Mouse (Mus musculus): Measurements from ENCODE around the gene Tmem138. TPM values are rescaled to one million over a fixed set of nuclear protein-coding genes. Genes with fewer than 3 reads are reported as not detected.

Tmem138 gene
- total and polyA plus RNA-seq, 2 experiments from 2014 or later = 16.6 to 35.7 TPM

GRCm38 (mm10) chr19:10525106-10525901 lies 51.9 kb downstream of the Tmem138 start, which contains the start of gene Cpsf7:
Cpsf7 (plus strand) TSS chr19:10525266.
- H3K4me3 ChIP-seq (ENCODE audit: low read length) = peak within 1 kb of the TSS; percentile 93
- DNase-seq (ENCODE audit: low spot score) (peak; percentile 96), ATAC-seq (peak; percentile 94)
- H3K9me3 ChIP-seq (ENCODE audit: low read length) = no peaks in the 10 kb centered on the region
- peak within 1 kb of the TSS; percentile 99 for H3K9ac ChIP-seq (replicated peaks; ENCODE audit: low read length)
- peak within 1 kb of the TSS; percentile 68 for H3K4me2 ChIP-seq (ENCODE audit: low read depth, low read length)
- WGBS = 1% methylated on average over 59 of the region's 93 CpGs
- H3K4me1 ChIP-seq (ENCODE audit: insufficient read depth, low read length) = peaks cover 15% of the 10 kb centered on the region; the same call in 1 of the 2 replicates
- TF ChIP-seq CTCF (IDR thresholded peaks at IDR 0.05; ENCODE audit: low read depth) = no peak
- H3K36me3 ChIP-seq (ENCODE audit: insufficient read depth, low read length) = 0 out of 2 replicates have a peak, but pooled peaks cover 7% of the 10 kb centered on the region
- no peaks in the 10 kb centered on the region for H3K27me3 ChIP-seq (ENCODE audit: insufficient read depth, low read length)
- H3K27ac ChIP-seq = peak within 1 kb of the TSS; percentile 99

GRCm38 (mm10) chr19:10524784-10525105 lies 52.4 kb downstream of the Tmem138 start:
- Histone ChIP-seq H3K4me1 (ENCODE audit: insufficient read depth, low read length) (peaks cover 15% of the 10 kb centered on the region; the same call in 1 of the 2 replicates), H3K9ac (replicated peaks; ENCODE audit: low read length) (peak overlapping the region; percentile 99), H3K27me3 (ENCODE audit: insufficient read depth, low read length) (no peaks in the 10 kb centered on the region), H3K36me3 (ENCODE audit: insufficient read depth, low read length) (0 out of 2 replicates have a peak, but pooled peaks cover 7% of the 10 kb centered on the region), H3K27ac (peak overlapping the region; percentile 99), H3K4me2 (ENCODE audit: low read depth, low read length) (peak overlapping the region; percentile 68), H3K9me3 (ENCODE audit: low read length) (no peaks in the 10 kb centered on the region), H3K4me3 (ENCODE audit: low read length) (peak overlapping the region; percentile 93)
- 0% methylated on average over 19 of the region's 19 CpGs for WGBS
- no peak for TF ChIP-seq CTCF (IDR thresholded peaks at IDR 0.05; ENCODE audit: low read depth)
- DNase-seq (ENCODE audit: low spot score) (no peak), ATAC-seq (no peak)

- no peak overlapping the region for H3K9ac ChIP-seq (replicated peaks; ENCODE audit: low read length)
- peaks cover 15% of the 10 kb centered on the region; the same call in 1 of the 2 replicates for H3K4me1 ChIP-seq (ENCODE audit: insufficient read depth, low read length)
- H3K4me3 ChIP-seq (ENCODE audit: low read length) = no peak overlapping the region
- H3K27me3 ChIP-seq (ENCODE audit: insufficient read depth, low read length) = no peaks in the 10 kb centered on the region
- 0 out of 2 replicates have a peak, but pooled peaks cover 7% of the 10 kb centered on the region for H3K36me3 ChIP-seq (ENCODE audit: insufficient read depth, low read length)
- DNase-seq (ENCODE audit: low spot score) (no peak), ATAC-seq (no peak)
- 88% methylated on average over 5 of the region's 5 CpGs for WGBS
- no peak for TF ChIP-seq CTCF (IDR thresholded peaks at IDR 0.05; ENCODE audit: low read depth)
- H3K4me2 ChIP-seq (ENCODE audit: low read depth, low read length) = peak overlapping the region; percentile 68
- no peaks in the 10 kb centered on the region for H3K9me3 ChIP-seq (ENCODE audit: low read length)
- H3K27ac ChIP-seq = no peak overlapping the region
These were observed 53.6 kb downstream of the Tmem138 start for GRCm38 (mm10) chr19:10523483-10524080.

GRCm38 (mm10) chr19:10521926-10522325 lies 55.2 kb downstream of the Tmem138 start:
- Histone ChIP-seq H3K36me3 (ENCODE audit: insufficient read depth, low read length) (peaks cover 3% of the 10 kb centered on the region; the same call in 1 of the 2 replicates), H3K4me1 (ENCODE audit: insufficient read depth, low read length) (peaks cover 10% of the 10 kb centered on the region; the same call in 1 of the 2 replicates), H3K9ac (replicated peaks; ENCODE audit: low read length) (no peak overlapping the region), H3K27ac (no peak overlapping the region), H3K4me3 (ENCODE audit: low read length) (no peak overlapping the region), H3K9me3 (ENCODE audit: low read length) (no peaks in the 10 kb centered on the region), H3K4me2 (ENCODE audit: low read depth, low read length) (no peak overlapping the region), H3K27me3 (ENCODE audit: insufficient read depth, low read length) (no peaks in the 10 kb centered on the region)
- no peak for TF ChIP-seq CTCF (IDR thresholded peaks at IDR 0.05; ENCODE audit: low read depth)
- no peak for DNase-seq (ENCODE audit: low spot score)
- WGBS = 84% methylated on average over 1 of the region's 1 CpGs
- no peak for ATAC-seq

Other genes with a start within 250 kb of the Tmem138 start
- gene Syt7, start 188.3 kb downstream of the Tmem138 start, total RNA-seq (2014; rRNA removed) = 93.4 and 114 TPM in 2 replicates
- gene Syt7, start 188.3 kb downstream of the Tmem138 start, polyA plus RNA-seq (2015; fragmentation: Nextera tagmentation; extraction: Ambion mirVana) = 11.9 and 17.4 TPM in 2 replicates
- 6.5 and 6.8 TPM in 2 replicates for gene Lrrc10b, start 119.9 kb downstream of the Tmem138 start, total RNA-seq (2014; rRNA removed)
- gene Lrrc10b, start 119.9 kb downstream of the Tmem138 start, polyA plus RNA-seq (2015; fragmentation: Nextera tagmentation; extraction: Ambion mirVana) = 2.0 and 2.1 TPM in 2 replicates
- gene Ppp1r32, start 94.4 kb downstream of the Tmem138 start, total RNA-seq (2014; rRNA removed) = 4.0 and 5.4 TPM in 2 replicates
- gene Ppp1r32, start 94.4 kb downstream of the Tmem138 start, polyA plus RNA-seq (2015; fragmentation: Nextera tagmentation; extraction: Ambion mirVana) = 2.3 and 2.9 TPM in 2 replicates
- 44.9 and 47.4 TPM in 2 replicates for gene Cpsf7, start 52.1 kb downstream of the Tmem138 start, total RNA-seq (2014; rRNA removed)
- 34.4 and 36.2 TPM in 2 replicates for gene Cpsf7, start 52.1 kb downstream of the Tmem138 start, polyA plus RNA-seq (2015; fragmentation: Nextera tagmentation; extraction: Ambion mirVana)
- gene Sdhaf2, start 51.2 kb downstream of the Tmem138 start, total RNA-seq (2014; rRNA removed) = 47.7 and 58.2 TPM in 2 replicates
- gene Sdhaf2, start 51.2 kb downstream of the Tmem138 start, polyA plus RNA-seq (2015; fragmentation: Nextera tagmentation; extraction: Ambion mirVana) = 60.2 and 64.2 TPM in 2 replicates
- gene Tmem216, start 21.1 kb downstream of the Tmem138 start, total RNA-seq (2014; rRNA removed) = 20.7 and 28.4 TPM in 2 replicates
- gene Tmem216, start 21.1 kb downstream of the Tmem138 start, polyA plus RNA-seq (2015; fragmentation: Nextera tagmentation; extraction: Ambion mirVana) = 35.8 and 42.0 TPM in 2 replicates
- gene Cyb561a3, start 190 bp downstream of the Tmem138 start, total RNA-seq (2014; rRNA removed) = 18.0 TPM in 2 replicates
- 15.6 and 16.6 TPM in 2 replicates for gene Cyb561a3, start 190 bp downstream of the Tmem138 start, polyA plus RNA-seq (2015; fragmentation: Nextera tagmentation; extraction: Ambion mirVana)
- 274 and 288 TPM in 2 replicates for gene Ddb1, start 28.0 kb upstream of the Tmem138 start, total RNA-seq (2014; rRNA removed)
- 144 and 146 TPM in 2 replicates for gene Ddb1, start 28.0 kb upstream of the Tmem138 start, polyA plus RNA-seq (2015; fragmentation: Nextera tagmentation; extraction: Ambion mirVana)
- 10.3 and 18.2 TPM in 2 replicates for gene Tkfc, start 28.3 kb upstream of the Tmem138 start, total RNA-seq (2014; rRNA removed)
- 18.4 TPM in 2 replicates for gene Tkfc, start 28.3 kb upstream of the Tmem138 start, polyA plus RNA-seq (2015; fragmentation: Nextera tagmentation; extraction: Ambion mirVana)
- 1.3 and 7.0 TPM in 2 replicates for gene Vwce, start 56.9 kb upstream of the Tmem138 start, total RNA-seq (2014; rRNA removed)
- 1.5 and 1.7 TPM in 2 replicates for gene Vwce, start 56.9 kb upstream of the Tmem138 start, polyA plus RNA-seq (2015; fragmentation: Nextera tagmentation; extraction: Ambion mirVana)
- not detected in 2 replicates for gene Pga5, start 100.7 kb upstream of the Tmem138 start, total RNA-seq (2014; rRNA removed)
- gene Pga5, start 100.7 kb upstream of the Tmem138 start, polyA plus RNA-seq (2015; fragmentation: Nextera tagmentation; extraction: Ambion mirVana) = not detected in 2 replicates
- gene Vps37c, start 111.4 kb upstream of the Tmem138 start, total RNA-seq (2014; rRNA removed) = 29.8 and 30.7 TPM in 2 replicates
- gene Vps37c, start 111.4 kb upstream of the Tmem138 start, polyA plus RNA-seq (2015; fragmentation: Nextera tagmentation; extraction: Ambion mirVana) = 25.8 and 27.2 TPM in 2 replicates
- 0.68 TPM in 1 of 2 replicates, not detected in the other for gene Cd5, start 161.6 kb upstream of the Tmem138 start, total RNA-seq (2014; rRNA removed)
- 0.26 and 0.32 TPM in 2 replicates for gene Cd5, start 161.6 kb upstream of the Tmem138 start, polyA plus RNA-seq (2015; fragmentation: Nextera tagmentation; extraction: Ambion mirVana)

Data from hindbrain, postnatal 0 days (tissue).